Mouse (Mus musculus) midbrain, embryonic 12.5 days (tissue): ENCODE measurements around the gene Emp1. TPM values are rescaled to one million over a fixed set of nuclear protein-coding genes. Genes with fewer than 3 reads are reported as not detected.
A peak's percentile ranks its signal among the peaks of the same experiment; 100 is the strongest.

ENCODE experiments used
- ATAC-seq: fragments of 200-750 bp; cut with Nextera tagmentation; 2 replicates; pipeline ENCODE4 v1.8.0; 2017; ENCODE audit warnings: low read depth, moderate TSS enrichment, moderate library complexity; ENCODE audit not compliant: low FRiP score
- H3K27ac ChIP-seq: fragments of 300-500 bp; sonication (generic); replicated peaks from 2 replicates; pipeline ENCODE4 v1.5.1; 2016; ENCODE audit warnings: mild to moderate bottlenecking
- H3K27me3 ChIP-seq: fragments of 300-500 bp; sonication (generic); 2 replicates; pipeline ENCODE4 v1.6.1; 2016; ENCODE audit warnings: mild to moderate bottlenecking
- H3K36me3 ChIP-seq: fragments of 300-500 bp; sonication (generic); 2 replicates; pipeline ENCODE4 v1.6.1; 2016
- H3K4me1 ChIP-seq: fragments of 300-500 bp; sonication (generic); 2 replicates; pipeline ENCODE4 v1.6.1; 2016
- H3K4me2 ChIP-seq: fragments of 300-500 bp; sonication (generic); replicated peaks from 2 replicates; pipeline ENCODE4 v1.6.1; 2016; ENCODE audit warnings: mild to moderate bottlenecking, moderate library complexity
- H3K4me3 ChIP-seq: fragments of 300-500 bp; sonication (generic); 2 replicates; pipeline ENCODE4 v1.5.1; 2016; ENCODE audit warnings: mild to moderate bottlenecking
- H3K9ac ChIP-seq: fragments of 300-500 bp; sonication (generic); replicated peaks from 2 replicates; pipeline ENCODE4 v1.6.1; 2016; ENCODE audit warnings: mild to moderate bottlenecking, moderate library complexity
- H3K9me3 ChIP-seq: fragments of 300-500 bp; sonication (generic); 2 replicates; pipeline ENCODE4 v1.6.1; 2016; ENCODE audit warnings: mild to moderate bottlenecking
- WGBS: fragments of 180-500 bp; shearing (Covaris S2); methylation state at CpG from one replicate; pipeline ENCODE4 v1.1.7; 2016; 5-methylcytosine and 5-hydroxymethylcytosine counted together
- polyA plus RNA-seq: library from polyadenylated mRNA; unstranded; fragments of >200 nt; fragmentation: Nextera tagmentation; extraction: Ambion mirVana; gene quantifications from 2 replicates; pipeline ENCODE4 v1.2.1, GENCODE M21; 2016

Emp1 gene
- polyA plus RNA-seq, 1 experiment from 2014 or later: 16.8 TPM

DNA sequence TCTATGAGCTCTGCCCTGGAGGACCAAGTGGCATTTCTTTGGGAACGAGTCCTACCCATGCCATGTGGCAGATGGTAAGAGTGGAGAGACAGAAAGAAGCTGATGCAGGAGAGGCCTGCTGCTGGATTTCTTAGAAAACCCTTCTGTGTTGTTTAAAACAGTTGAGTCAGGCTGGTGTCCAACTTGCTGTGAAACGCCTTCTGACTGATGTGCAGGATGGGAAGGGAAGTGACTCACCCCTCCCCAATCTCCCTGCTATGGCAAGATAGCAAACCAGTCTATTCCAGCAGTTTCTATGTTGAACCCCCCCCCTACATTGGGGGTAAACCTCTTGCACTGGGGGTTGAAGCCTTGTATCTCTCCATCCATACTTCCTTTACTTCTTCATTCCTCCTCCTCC, 65.9 kb downstream of the Emp1 start:
- no peaks in the 10 kb centered on the region for H3K4me1 ChIP-seq
- no peak overlapping the region for H3K4me2 ChIP-seq
- H3K36me3 ChIP-seq: no peaks in the 10 kb centered on the region
- ATAC-seq: no peak
- H3K9ac ChIP-seq: no peak overlapping the region
- H3K27me3 ChIP-seq: no peaks in the 10 kb centered on the region
- 90% methylated on average over 2 of the region's 2 CpGs for WGBS
- H3K9me3 ChIP-seq: no peaks in the 10 kb centered on the region
- no peak overlapping the region for H3K4me3 ChIP-seq
- H3K27ac ChIP-seq: no peak overlapping the region

DNA sequence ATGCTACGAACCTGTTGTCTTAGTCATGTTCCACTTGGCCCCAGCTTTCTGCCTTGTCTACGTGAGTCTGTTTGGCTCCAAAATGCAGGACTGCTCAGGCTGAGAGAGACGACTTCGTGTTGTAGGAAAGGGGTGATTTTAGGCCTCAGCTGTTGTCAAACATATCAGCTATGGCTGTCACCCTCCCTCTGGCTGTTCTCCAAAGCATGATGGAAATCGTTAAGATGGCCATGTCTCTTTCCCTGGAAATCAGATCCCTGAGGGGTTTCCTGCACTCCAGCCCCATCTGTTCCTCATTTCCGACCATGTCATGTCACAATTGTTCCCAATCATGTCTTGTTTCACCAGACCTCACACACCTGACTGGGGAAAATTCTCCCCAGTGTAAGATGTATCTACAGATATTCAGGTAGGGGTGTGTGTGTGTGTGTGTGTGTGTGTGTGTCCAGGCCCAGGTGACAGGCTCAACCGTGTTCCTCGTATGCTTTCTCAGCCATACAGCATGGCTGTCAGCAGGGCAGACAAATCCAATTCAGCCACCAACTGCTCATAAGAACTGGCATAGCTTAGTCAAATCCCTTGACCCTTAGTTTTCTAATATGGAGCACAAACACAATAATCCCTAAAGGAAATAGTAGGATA, 67.0 kb downstream of the Emp1 start:
- H3K9ac ChIP-seq: no peak overlapping the region
- H3K27ac ChIP-seq: no peak overlapping the region
- no peaks in the 10 kb centered on the region for H3K9me3 ChIP-seq
- peak; percentile 44 for ATAC-seq
- H3K4me3 ChIP-seq: no peak overlapping the region
- H3K4me2 ChIP-seq: no peak overlapping the region
- H3K4me1 ChIP-seq: no peaks in the 10 kb centered on the region
- WGBS: 64% methylated on average over 8 of the region's 8 CpGs
- no peaks in the 10 kb centered on the region for H3K27me3 ChIP-seq
- no peaks in the 10 kb centered on the region for H3K36me3 ChIP-seq

DNA sequence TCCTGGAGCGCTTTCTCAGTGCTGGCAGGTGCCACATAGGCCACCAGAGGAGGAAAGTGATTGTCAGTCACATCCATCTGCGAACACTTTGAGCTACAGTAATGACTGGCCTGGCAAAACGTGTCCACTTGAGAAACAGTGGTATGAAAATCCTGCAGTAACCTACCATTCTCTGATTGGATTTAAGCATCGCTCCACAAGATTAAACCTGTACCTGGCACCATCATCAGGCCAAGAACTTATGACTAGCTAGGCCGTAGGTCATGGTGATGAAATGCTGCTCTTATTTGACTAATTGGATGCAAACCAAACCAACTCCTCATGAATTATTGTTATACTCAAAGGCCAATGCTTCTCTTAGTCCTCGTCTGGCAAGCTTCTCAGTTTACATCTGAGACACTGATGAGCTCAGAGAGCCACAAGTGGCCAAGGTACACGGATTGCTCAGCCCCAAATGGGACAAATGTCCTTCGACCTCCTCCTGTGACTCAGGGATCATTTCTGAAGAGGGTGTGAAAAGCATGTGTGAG, 68.2 kb downstream of the Emp1 start:
- Histone ChIP-seq H3K4me1 (no peaks in the 10 kb centered on the region), H3K4me3 (no peak overlapping the region), H3K27ac (no peak overlapping the region), H3K9me3 (no peaks in the 10 kb centered on the region), H3K27me3 (no peaks in the 10 kb centered on the region), H3K36me3 (no peaks in the 10 kb centered on the region), H3K4me2 (no peak overlapping the region), H3K9ac (no peak overlapping the region)
- no peak for ATAC-seq
- WGBS: 83% methylated on average over 8 of the region's 8 CpGs

Other genes starting within 250 kb of the Emp1 start
- 0.18 TPM in 1 of 2 replicates, not detected in the other for gene Gprc5d, start 244.3 kb upstream of the Emp1 start, polyA plus RNA-seq
- gene Fam234b, start 164.6 kb upstream of the Emp1 start, polyA plus RNA-seq: 39.0 and 43.6 TPM in 2 replicates
- 2.3 and 4.0 TPM in 2 replicates for gene Hebp1, start 164.5 kb upstream of the Emp1 start, polyA plus RNA-seq
- 0.24 and 0.45 TPM in 2 replicates for gene Gsg1, start 108.2 kb upstream of the Emp1 start, polyA plus RNA-seq
- gene Pbp2, start 52.1 kb upstream of the Emp1 start, polyA plus RNA-seq: not detected in 2 replicates